Mouse (Mus musculus): ENCODE measurements around the gene Cdkn2d. TPM values are rescaled to one million over a fixed set of nuclear protein-coding genes. Genes with fewer than 3 reads are reported as not detected.
"Not testable (repeated sequence)": the region's sequence is repeated elsewhere in the genome, so short reads cannot be mapped to it uniquely, and the experiment has no call there.

Cdkn2d gene
- 10 to 100 TPM; 11.9 to 24.1 (median 18.5) TPM for total RNA-seq (2022)

DNA sequence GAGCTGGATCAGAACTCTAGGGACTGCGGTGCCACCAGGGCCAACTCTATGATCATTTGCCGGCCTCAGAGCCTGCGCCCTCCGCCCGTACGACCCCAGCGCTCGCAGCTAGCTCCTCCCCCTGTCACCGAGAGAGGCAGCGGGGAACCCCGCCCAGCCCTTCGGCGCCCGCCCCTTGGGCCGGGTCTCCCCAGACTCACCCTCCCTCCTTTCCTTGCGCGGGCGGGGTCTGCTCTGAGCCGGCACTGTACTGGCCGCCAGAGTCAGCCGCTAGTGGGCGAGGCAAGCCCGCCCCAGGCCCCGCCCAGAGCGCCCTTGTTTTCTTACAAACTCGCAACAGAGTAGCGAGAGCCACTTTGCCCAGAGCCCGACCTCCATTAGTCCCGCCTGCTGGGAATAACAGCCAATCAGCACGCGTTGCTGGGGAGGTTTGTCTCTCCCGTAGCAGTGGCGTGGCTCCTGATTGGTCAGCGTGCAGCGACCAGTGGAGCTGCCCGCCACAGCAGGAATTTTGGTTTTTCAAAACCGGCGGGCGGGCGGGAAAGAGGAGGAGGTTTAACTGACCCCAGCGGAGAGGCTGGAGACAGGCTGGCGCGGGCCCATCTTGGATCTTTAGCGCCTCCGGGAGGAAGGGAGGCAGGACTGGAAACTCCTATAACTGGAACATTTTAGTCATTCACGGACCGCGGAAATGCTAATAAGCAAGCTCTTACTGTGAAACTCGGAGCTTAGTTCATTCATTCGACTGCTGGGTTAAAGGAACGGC, at the start of gene Cdkn2d:
Cdkn2d (minus strand) TSS at position 386 of the 766 bp plus-strand sequence.
- DNase-seq, result peak; percentile 100

- no peak for DNase-seq
Observed at GRCm38 (mm10) chr9:21340411-21340810, 49.2 kb upstream of the Cdkn2d start.

GRCm38 (mm10) chr9:21337652-21338051, 46.4 kb upstream of the Cdkn2d start:
- no peak for DNase-seq

DNA sequence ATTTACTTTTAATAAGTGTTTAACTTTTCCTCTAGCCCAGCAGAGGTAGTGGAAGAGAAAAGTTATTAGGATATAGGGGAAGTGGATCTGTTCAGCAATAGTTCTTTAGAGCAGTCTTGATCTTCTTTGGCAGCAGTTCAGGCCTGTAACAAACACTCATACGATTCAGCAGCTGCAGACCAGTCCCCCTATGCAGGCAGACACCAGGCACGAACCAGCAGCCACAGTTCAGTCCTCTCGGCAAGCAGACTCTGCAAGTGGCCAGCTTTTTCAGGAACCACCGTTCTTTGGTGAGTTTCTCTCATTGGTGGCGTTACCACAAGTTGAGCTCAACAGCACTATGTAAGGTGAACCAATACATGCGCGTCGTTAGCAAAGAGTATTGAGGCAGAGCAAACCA, 45.3 kb upstream of the Cdkn2d start:
- DNase-seq, result no peak

- DNase-seq, result no peak
Observed at GRCm38 (mm10) chr9:21335391-21335790, 44.2 kb upstream of the Cdkn2d start.

GRCm38 (mm10) chr9:21334747-21335146, 43.5 kb upstream of the Cdkn2d start:
- no peak for DNase-seq

DNA sequence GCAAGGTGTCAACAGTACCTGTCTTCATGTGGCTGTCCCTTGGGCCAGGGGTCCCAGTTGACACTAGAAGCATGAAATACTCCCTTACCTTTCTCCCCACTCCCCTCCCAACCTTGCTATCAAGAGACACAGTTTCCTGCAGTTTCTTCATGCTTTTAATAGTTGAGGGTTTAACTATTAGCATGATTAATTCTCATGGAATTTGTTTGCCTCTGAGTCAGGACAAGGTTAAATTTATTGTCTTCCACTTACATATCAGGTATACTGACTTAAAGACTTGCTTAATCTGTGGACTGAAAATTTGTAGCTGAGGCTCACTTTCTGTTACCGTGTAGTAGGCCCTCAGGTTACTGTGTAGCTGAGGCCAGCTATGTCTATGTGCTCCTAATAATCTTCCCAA, 42.3 kb upstream of the Cdkn2d start:
- DNase-seq, result no peak

GRCm38 (mm10) chr9:21332161-21333061, 41.2 kb upstream of the Cdkn2d start:
- no peak for DNase-seq

GRCm38 (mm10) chr9:21331365-21332140, 40.3 kb upstream of the Cdkn2d start:
- DNase-seq, result no peak

DNA sequence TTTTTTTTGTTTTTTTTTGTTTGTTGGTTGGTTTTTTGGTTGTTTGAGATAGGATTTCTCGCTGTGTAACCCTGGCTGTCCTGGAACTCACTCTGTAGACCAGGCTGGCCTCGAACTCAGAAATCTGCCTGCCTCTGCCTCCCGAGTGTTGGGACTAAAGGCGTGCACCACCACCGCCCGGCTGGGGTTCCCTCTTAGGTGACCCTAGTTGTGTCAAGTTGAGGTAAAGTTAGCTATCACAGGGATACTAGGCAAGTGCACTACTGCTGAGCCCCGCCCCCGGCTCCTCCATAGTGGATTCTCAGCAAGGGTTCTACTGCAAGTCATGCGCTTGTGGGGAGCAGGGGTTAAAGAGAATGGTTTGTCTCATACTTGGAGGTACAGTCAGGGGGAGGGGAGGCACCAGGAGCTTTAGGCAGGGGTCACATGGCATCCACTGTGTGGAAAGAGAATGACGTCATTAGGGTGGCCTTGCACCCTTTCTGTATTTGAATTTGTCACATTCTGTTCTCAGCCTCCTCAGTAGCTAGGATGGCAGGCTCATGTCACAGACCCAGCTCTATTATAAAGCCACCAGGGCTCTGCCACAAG, 38.6 kb upstream of the Cdkn2d start:
- peak; percentile 27 for DNase-seq

DNA sequence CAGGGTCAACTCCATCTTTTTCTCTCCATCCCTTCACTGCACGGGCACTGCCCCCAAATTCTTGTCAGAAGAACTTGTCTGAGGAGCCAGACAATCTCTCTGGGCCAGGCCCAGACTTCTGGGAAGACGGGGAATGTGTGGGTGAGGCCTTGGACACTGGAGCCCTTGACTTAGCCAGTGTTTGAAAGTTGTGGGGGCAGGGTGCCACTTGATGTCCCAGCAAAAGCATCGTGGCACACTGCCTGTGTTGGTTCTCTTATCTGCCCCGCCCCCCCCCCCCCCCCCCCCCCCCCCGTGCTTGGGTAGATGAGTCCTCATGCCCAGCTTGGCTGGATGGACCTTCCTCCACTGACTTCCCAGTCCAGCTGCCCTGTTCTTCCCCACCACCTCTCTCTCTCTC, 37.8 kb upstream of the Cdkn2d start:
- DNase-seq, result no peak

DNA sequence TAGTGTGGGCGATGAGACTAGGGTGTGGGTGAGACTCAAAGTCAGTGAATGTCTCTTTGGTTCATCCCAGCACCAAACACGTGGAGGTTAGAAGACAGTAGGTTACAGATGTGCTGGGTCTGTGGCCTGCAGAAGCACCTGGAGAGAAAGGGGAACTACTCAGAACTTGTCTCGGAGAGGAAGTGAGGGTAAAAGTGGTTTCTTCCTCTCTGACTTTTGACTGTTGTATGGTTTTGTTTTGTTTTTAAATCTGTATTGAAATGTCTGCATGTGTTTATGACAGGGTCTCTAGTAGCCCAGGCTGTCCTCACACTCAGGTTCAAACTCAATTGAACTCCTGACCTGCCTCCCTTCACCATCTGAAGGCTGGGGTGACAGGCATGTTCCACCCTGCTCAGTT, 36.8 kb upstream of the Cdkn2d start:
- DNase-seq, result no peak

DNA sequence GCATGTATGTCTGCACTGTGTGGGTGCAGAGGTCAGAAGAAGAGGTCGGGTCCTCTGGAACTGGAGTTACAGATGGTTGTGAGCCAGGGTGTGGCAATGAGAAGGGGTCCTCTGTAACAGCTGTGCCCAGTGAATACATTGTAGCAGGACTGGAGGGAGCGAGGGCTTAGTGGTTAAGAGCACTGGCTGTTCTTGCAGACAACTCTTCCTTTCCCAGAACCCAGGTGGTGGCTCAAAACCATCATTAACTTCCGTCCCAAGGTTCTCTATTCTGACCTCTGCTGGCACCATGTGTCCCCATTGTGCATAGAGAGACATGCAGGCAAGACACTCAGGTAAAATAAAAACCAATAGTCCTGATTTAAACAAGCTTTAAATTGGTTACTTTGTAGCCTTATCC, 36.4 kb upstream of the Cdkn2d start:
- no peak for DNase-seq

DNA sequence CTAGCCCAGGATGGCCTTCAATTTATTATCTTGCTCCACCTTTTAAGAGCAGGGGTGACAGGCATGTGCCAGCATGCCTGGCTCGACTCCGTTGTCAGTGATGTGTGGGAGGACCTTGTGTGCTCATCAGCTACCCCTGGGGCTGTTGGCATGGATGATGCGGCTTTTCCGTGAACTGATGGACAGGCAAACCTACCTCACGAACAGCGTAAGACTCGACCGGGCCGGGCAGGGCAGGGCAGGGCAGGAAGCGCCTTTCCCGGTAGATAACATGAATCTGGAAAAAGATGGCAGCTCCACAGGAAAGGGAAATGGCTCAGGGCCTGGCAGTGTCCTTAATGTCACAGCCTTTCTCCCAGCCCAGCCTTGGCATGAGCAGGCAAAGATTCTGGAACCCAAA, 33.1 kb upstream of the Cdkn2d start:
- peak; percentile 20 for DNase-seq

- not testable (repeated sequence) for DNase-seq
Observed at GRCm38 (mm10) chr9:21322917-21323297, 31.7 kb upstream of the Cdkn2d start.

DNA sequence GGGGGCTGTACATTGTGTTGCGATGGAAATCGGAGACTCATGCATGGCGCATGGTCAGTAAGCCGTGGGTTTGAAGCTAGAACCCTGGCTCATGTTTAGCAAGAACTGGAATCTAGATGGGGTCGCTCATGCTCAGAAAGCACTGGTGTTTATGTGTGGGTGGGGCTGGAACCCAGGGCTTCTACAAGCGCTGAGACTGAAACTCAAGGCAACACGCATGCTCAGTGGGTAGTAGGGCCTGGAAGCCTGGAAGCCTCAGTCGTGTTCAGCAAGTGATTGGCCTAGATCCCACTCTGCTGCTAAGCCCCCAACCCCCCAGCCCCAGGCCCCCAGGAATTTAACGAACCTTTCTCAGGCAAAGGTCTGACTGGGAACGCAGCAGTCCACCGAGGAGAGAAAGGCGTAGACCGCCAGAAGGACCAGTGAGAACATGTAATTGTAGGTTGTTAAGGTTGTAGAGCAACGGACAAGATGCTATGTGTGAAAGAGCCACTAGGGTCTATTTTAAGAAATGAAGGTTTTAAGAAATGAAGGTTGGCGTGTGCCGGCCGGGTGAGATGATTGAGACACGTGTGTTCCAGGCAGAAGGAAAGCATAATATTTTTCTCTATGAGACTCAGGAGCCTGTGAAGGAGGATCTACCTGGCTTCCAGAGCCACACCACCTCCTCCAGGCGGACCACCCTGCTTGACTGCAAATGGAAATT, 31.2 kb upstream of the Cdkn2d start:
- no peak for DNase-seq

- no peak for DNase-seq
Observed at GRCm38 (mm10) chr9:21321513-21321835, 30.3 kb upstream of the Cdkn2d start.

DNA sequence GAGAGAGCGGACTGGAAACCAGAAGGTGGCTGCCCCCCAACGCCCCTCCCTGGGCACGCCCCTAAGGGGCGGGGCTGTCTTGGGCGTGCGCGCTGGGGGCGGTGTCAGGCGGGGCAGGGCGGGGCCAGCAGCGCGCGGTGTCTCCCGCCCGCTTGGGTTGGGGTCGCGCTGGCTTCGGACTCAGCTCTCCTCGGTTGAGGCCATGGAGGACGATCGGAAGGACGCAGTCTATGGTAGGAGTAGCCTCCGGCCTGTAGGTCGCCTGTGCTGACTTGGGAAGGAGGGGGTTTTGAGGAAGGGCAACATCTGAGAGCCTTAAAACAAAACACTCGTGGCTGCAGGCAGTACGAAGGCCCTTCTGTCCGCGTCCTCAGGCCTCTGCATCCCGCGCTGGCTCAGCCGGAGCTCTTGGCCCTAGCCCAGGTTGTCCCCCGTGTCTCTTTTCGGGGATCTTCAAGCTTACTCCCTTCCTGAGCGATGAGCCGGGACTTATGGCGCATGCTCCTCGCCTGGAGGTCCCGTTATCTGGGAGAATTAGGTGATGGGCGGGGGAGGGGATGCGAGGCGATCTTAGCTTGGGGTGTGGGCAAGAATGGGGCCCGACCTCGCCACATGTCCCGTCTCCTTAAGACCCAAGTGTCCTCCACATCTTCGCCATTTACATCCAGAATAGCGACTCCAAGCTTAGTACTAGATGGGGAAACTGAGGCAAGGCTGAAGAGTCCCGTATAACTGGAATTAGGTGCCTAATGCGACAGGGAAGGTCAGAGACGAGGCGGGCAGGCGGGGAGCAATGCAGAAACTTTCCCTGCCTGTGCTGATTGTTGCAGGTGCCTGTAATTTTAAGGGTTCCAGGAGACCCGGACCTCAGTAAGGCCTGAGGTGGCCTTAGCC, 29.7 kb upstream of the Cdkn2d start, which contains the start of gene Slc44a2:
Slc44a2 (plus strand) TSS at position 80 of the 894 bp plus-strand sequence.
- peak; percentile 78 for DNase-seq

GRCm38 (mm10) chr9:21320280-21320618, 29.0 kb upstream of the Cdkn2d start:
- DNase-seq, result no peak

DNA sequence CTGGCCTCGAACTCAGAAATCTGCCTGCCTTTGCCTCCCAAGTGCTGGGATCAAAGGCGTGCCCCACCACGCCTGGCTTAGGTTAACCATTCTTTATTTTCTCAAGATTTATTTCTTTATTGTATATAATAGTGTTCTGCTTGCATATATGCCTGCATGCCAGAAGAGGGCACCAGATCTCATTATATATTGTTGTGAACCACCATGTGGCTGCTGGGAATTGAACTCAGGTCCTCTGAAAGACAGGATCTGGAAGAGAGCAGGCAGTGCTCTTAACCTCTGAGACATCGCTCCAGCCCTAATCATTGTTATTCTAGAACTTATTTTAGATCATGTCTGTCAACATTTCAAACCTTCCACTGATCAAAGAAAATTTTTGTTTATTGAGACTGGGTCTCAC, 28.3 kb upstream of the Cdkn2d start:
- no peak for DNase-seq

GRCm38 (mm10) chr9:21318792-21319191, 27.6 kb upstream of the Cdkn2d start:
- no peak for DNase-seq

Measured in adrenal gland, adult 8-10 months (tissue).